16 mouse cellular contexts compared by ENCODE assay signal in the genomic region with DNA sequence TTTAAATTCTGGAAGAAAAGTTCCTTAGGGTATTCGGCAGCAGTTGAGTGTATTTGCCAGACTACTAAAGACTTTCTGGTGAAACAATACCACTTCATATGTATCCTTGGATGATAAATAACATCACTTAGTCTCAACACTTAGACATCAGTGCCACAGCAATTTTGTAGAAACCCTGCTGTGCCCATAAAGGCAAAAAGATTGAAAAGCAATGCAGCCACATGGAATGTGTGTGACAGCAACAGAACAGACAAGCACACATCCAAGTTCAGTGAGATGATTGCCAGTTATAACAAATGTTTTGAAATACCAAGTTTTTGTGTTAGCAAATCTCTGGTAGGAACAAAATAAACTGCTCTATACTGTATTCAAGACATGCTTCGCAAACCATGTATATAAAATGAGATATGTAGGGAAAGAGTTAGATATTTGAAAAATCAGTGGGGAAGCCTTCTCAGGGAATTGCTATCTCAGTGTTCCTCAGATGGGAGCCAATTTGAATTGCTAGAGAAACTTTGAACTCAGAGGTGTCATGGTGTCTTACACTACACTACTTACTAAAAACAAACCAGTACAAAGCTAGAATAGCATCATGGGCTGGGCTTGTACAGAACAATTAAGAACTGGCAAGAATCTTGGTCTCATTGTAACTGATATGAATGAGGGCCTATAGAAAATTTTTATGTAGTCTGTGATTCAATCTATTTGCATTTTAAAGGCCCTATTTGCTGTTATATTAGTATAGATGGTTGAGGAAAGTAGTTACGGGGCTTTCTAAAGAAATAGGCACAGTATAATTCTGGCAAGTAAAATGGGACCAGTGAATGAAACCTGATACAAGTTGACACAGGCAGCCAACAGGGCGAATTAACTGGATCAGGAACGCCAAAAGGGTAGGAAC.
"Had no signal": no experiment of that assay in that cellular context is flagged by ENCODE, and none has a peak within 500 bp of the region (broad histone marks: within the 10 kb centered on the region; RNA-seq: fewer than 3 reads in every experiment).

No protein-coding gene starts in this region.

- DNase-seq: kidney, adult 8-10 months; kidney, postnatal 25 days; liver; liver, embryonic 13.5 days; liver, postnatal 0 days; lung, postnatal 14 days; right cerebral cortex, postnatal 4 days; spleen, adult 18-20 months; thymus, adult 18-20 months; thymus, postnatal 14 days had no signal

- H3K4me1 ChIP-seq: limb, embryonic 12.5 days; liver, embryonic 13.5 days; lung, embryonic 15.5 days; megakaryocyte, embryonic 14.5 days had no signal

- H3K27me3 ChIP-seq: limb, embryonic 12.5 days; liver, embryonic 13.5 days; lung, embryonic 15.5 days; megakaryocyte, embryonic 14.5 days had no signal

- H3K9ac ChIP-seq: limb, embryonic 12.5 days; liver, embryonic 13.5 days; liver, postnatal 0 days; lung, embryonic 15.5 days had no signal

- ATAC-seq: liver, postnatal 0 days; midbrain, embryonic 16.5 days had no signal

- H3K4me3 ChIP-seq: limb, embryonic 12.5 days; liver, embryonic 13.5 days; lung, embryonic 15.5 days; megakaryocyte, embryonic 14.5 days had no signal

- H3K4me2 ChIP-seq: limb, embryonic 12.5 days; liver, embryonic 13.5 days; lung, embryonic 15.5 days; midbrain, embryonic 11.5 days had no signal

- H3K36me3 ChIP-seq: limb, embryonic 12.5 days; liver, embryonic 13.5 days; lung, embryonic 15.5 days had no signal

- H3K27ac ChIP-seq: limb, embryonic 12.5 days; liver, embryonic 13.5 days; lung, embryonic 15.5 days; macrophage had no signal

- H3K9me3 ChIP-seq: limb, embryonic 12.5 days; liver, embryonic 13.5 days; lung, embryonic 15.5 days had no signal
